Mouse (Mus musculus) CH12.LX (cell line): ENCODE measurements around the gene Rab3a. TPM values are rescaled to one million over a fixed set of nuclear protein-coding genes. Genes with fewer than 3 reads are reported as not detected.
A peak's percentile ranks its signal among the peaks of the same experiment; 100 is the strongest.

ENCODE experiments used
- DNase-seq: peaks from one replicate; pipeline ENCODE4 v3.0.0-alpha.2; 2013; ENCODE audit errors: extremely low read depth
- H3K27ac ChIP-seq: 2 replicates; pipeline ENCODE4 v1.5.1; 2012; ENCODE audit warnings: low read depth, mild to moderate bottlenecking, control low read depth, moderate library complexity; ENCODE audit not compliant: insufficient read depth
- H3K27me3 ChIP-seq: replicated peaks from 2 replicates; pipeline ENCODE3; 2012; ENCODE audit warnings: inconsistent platforms
- H3K36me3 ChIP-seq, 2 experiments: replicated peaks in 1 of 2; 2 replicates each; pipeline versions ENCODE3 to v1.6.1; 2012; ENCODE audit warnings: inconsistent platforms in 1 of 2, low read length in 1 of 2, mild to moderate bottlenecking in 1 of 2, mixed read lengths in 1 of 2, moderate library complexity in 1 of 2; ENCODE audit not compliant: control insufficient read depth in 1 of 2, insufficient read depth in 1 of 2
- H3K4me1 ChIP-seq, 2 experiments: 2 replicates each; pipeline ENCODE4 v1.6.1; 2012; ENCODE audit warnings: inconsistent platforms in 1 of 2, moderate library complexity in 1 of 2; ENCODE audit not compliant: insufficient read depth in 2 of 2, control insufficient read depth in 1 of 2
- H3K4me2 ChIP-seq: 2 replicates; pipeline ENCODE4 v1.6.1; 2012; ENCODE audit warnings: low read depth, mild to moderate bottlenecking, control low read depth; ENCODE audit not compliant: poor library complexity, insufficient read depth, severe bottlenecking
- H3K4me3 ChIP-seq, 3 experiments: fragments of 150-350 bp in 1 of 3; sonication (generic) in 1 of 3; replicated peaks in 1 of 3; 2 replicates each; pipeline versions ENCODE3 to v1.5.1; 2011 to 2012; ENCODE audit warnings: low read depth in 2 of 3, low read length in 2 of 3, mild to moderate bottlenecking in 2 of 3, moderate library complexity in 2 of 3, control low read depth in 1 of 3, improper control_type of control experiment in 1 of 3, inconsistent platforms in 1 of 3, mixed read lengths in 1 of 3; ENCODE audit not compliant: poor library complexity in 1 of 3
- H3K79me2 ChIP-seq: replicated peaks from 2 replicates; pipeline ENCODE4 v1.6.1; 2012; ENCODE audit warnings: mild to moderate bottlenecking, moderate library complexity; ENCODE audit not compliant: control insufficient read depth, poor library complexity, insufficient read depth, severe bottlenecking; ENCODE audit errors: extremely low read depth
- H3K9ac ChIP-seq: 2 replicates; pipeline ENCODE4 v1.6.1; 2012; ENCODE audit warnings: low read depth, mild to moderate bottlenecking, control low read depth, moderate library complexity; ENCODE audit not compliant: insufficient read depth
- H3K9me3 ChIP-seq: replicated peaks from 2 replicates; pipeline ENCODE3; 2012; ENCODE audit warnings: low read length, inconsistent platforms, mixed read lengths
- CHD1 ChIP-seq: IDR thresholded peaks from 2 replicates; pipeline ENCODE4 v1.6.1; 2012; ENCODE audit warnings: low read depth, low read length, improper control_type of control experiment, inconsistent platforms
- CTCF ChIP-seq, 2 experiments: IDR thresholded peaks in 1 of 2; conservative IDR thresholded peaks in 1 of 2; 2 replicates each; pipeline ENCODE4 v1.5.1; 2011 to 2012; ENCODE audit warnings: low read depth in 2 of 2, low read length in 2 of 2, improper control_type of control experiment in 1 of 2, inconsistent platforms in 1 of 2, mild to moderate bottlenecking in 1 of 2, moderate library complexity in 1 of 2
- ELF1 ChIP-seq: IDR thresholded peaks from 2 replicates; pipeline ENCODE4 v1.6.1; 2014; ENCODE audit warnings: low read depth, mild to moderate bottlenecking, inconsistent platforms, low read length, improper control_type of control experiment
- GABPA ChIP-seq: IDR thresholded peaks from 2 replicates; pipeline ENCODE4 v1.6.1; 2012; ENCODE audit warnings: low read depth, low read length, improper control_type of control experiment, inconsistent platforms; ENCODE audit not compliant: insufficient replicate concordance
- IRF4 ChIP-seq: IDR thresholded peaks from 2 replicates; pipeline ENCODE4 v1.6.1; 2014; ENCODE audit warnings: low read depth, mild to moderate bottlenecking, inconsistent platforms, low read length, improper control_type of control experiment
- JUND ChIP-seq: conservative IDR thresholded peaks from 2 replicates; pipeline ENCODE4 v1.6.1; 2011; ENCODE audit warnings: low read depth, low read length, improper control_type of control experiment
- KAT2A ChIP-seq: IDR thresholded peaks from 2 replicates; pipeline ENCODE4 v1.6.1; 2012; ENCODE audit warnings: low read length, improper control_type of control experiment, inconsistent platforms; ENCODE audit not compliant: insufficient replicate concordance
- MAFK ChIP-seq: IDR thresholded peaks from 2 replicates; pipeline ENCODE4 v1.6.1; 2011; ENCODE audit warnings: low read length, improper control_type of control experiment; ENCODE audit not compliant: insufficient replicate concordance
- MAZ ChIP-seq: IDR thresholded peaks from 2 replicates; pipeline ENCODE4 v1.6.1; 2012; ENCODE audit warnings: low read depth, mild to moderate bottlenecking, inconsistent platforms, low read length, improper control_type of control experiment, moderate library complexity
- MXI1 ChIP-seq: IDR thresholded peaks from 2 replicates; pipeline ENCODE4 v1.6.1; 2011; ENCODE audit warnings: mild to moderate bottlenecking, low read depth, low read length, improper control_type of control experiment
- NELFE ChIP-seq: IDR thresholded peaks from 2 replicates; pipeline ENCODE4 v1.6.1; 2011; ENCODE audit warnings: low read depth, low read length, improper control_type of control experiment
- NRF1 ChIP-seq: IDR thresholded peaks from 2 replicates; pipeline ENCODE4 v1.6.1; 2014; ENCODE audit warnings: low read depth, mild to moderate bottlenecking, inconsistent platforms, low read length, improper control_type of control experiment, moderate library complexity
- PAX5 ChIP-seq: IDR thresholded peaks from 2 replicates; pipeline ENCODE4 v1.6.1; 2012; ENCODE audit warnings: low read length, inconsistent platforms, mixed read lengths
- POLR2A ChIP-seq: IDR thresholded peaks from 2 replicates; pipeline ENCODE4 v1.6.1; 2011; ENCODE audit warnings: low read depth, mild to moderate bottlenecking, improper control_type of control experiment, low read length
- RAD21 ChIP-seq: IDR thresholded peaks from 2 replicates; pipeline ENCODE4 v1.6.1; 2011; ENCODE audit warnings: low read depth, mild to moderate bottlenecking, low read length, improper control_type of control experiment, moderate library complexity
- SIN3A ChIP-seq: IDR thresholded peaks from 2 replicates; pipeline ENCODE4 v1.6.1; 2012; ENCODE audit warnings: low read length, improper control_type of control experiment, inconsistent platforms
- TCF12 ChIP-seq: IDR thresholded peaks from 2 replicates; pipeline ENCODE4 v1.6.1; 2014; ENCODE audit warnings: low read depth, mild to moderate bottlenecking, inconsistent platforms, low read length, improper control_type of control experiment
- ZNF384 ChIP-seq: IDR thresholded peaks from 2 replicates; pipeline ENCODE4 v1.6.1; 2012; ENCODE audit warnings: low read depth, low read length, improper control_type of control experiment, inconsistent platforms
- dilution Hi-C: fragments of 300-500 bp; cut with MboI; formaldehyde crosslinking; loops from 2 replicates; pipeline ENCODE4 v1.14.3; 2020; ENCODE audit warnings: low sequenced_read_pairs; ENCODE audit not compliant: extremely low pct_unique_long_range_greater_than_20kb, extremely low pct_ligation_motif_present
- in situ Hi-C: fragments of 300-500 bp; cut with MboI; formaldehyde crosslinking; loops from 3 replicates; pipeline ENCODE4 v1.14.3; 2019; ENCODE audit warnings: low sequenced_read_pairs, low pct_ligation_motif_present, low pct_unique_long_range_greater_than_20kb, mixed read lengths
- polyA plus RNA-seq: library from polyadenylated mRNA; unstranded; fragments of >175 nt; gene quantifications from 2 replicates; pipeline ENCODE4 v1.2.1, GENCODE M21; 2012; ENCODE audit warnings: low read depth; ENCODE audit not compliant: insufficient read length
- total RNA-seq, 2 experiments: library from RNA; depleted of rRNA; stranded (reverse); fragments of 300-350 nt in 1 of 2; fragments of >200 nt in 1 of 2; gene quantifications; 2 replicates each; pipeline ENCODE4 v1.2.3; 2012 to 2014

Rab3a gene
- total and polyA plus RNA-seq, 3 experiments: 0.87 to 1.9 (median 0.99) TPM

DNA sequence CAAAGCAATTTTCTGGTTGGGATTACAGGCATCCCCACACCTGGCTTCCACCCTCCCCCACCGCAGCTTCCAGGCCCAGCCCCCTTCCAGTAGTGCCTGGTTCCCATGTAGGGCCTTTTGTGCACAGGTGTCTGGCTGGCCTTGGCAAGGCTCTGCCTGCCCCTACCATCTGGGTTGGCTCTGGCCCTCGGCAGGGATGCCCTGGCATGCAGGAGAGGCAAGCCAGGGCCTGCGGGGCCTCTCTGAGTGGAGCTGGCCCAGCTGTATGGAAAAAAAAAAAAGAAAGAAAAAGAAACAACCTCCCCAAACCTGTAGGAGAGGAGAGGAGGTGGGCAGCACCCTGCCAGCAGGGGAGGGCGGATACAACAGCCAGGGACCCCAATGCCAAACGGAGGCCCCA lies 18.9 kb downstream of the Rab3a start:
- TF ChIP-seq ELF1: no peak
- TF ChIP-seq ZNF384: peak; percentile 74
- TF ChIP-seq PAX5: no peak
- TF ChIP-seq GABPA: no peak
- TF ChIP-seq MXI1: no peak; the same call in 1 of the 2 replicates
- peak; percentile 86; the same call in 1 of the 2 replicates for TF ChIP-seq CHD1
- TF ChIP-seq KAT2A: no peak
- no peak for TF ChIP-seq NELFE
- TF ChIP-seq IRF4: no peak
- no peak for TF ChIP-seq NRF1
- no peak; the same call in 1 of the 2 replicates for TF ChIP-seq MAZ
- TF ChIP-seq TCF12: peak; percentile 77; the same call in 1 of the 2 replicates
- no peak for TF ChIP-seq RAD21
- TF ChIP-seq JUND: no peak
- no peak for TF ChIP-seq POLR2A
- Histone ChIP-seq H3K4me1 (peaks cover 56 to 77% of the 10 kb centered on the region in 2 experiments), H3K4me2 (peak overlapping the region; percentile 78), H3K9ac (0 out of 2 replicates have a peak overlapping the region, but pooled peaks have one; percentile 24), H3K36me3 (peaks cover 37 to 64% of the 10 kb centered on the region in 2 experiments), H3K27ac (peak overlapping the region; percentile 83), H3K27me3 (no peaks in the 10 kb centered on the region), H3K4me3 (no peak overlapping the region), H3K79me2 (peaks cover 7% of the 10 kb centered on the region; the same call in 1 of the 2 replicates), H3K9me3 (no peaks in the 10 kb centered on the region)
- dilution Hi-C loops: no loop called here
- in situ Hi-C loops: no loop called here
- no peak for DNase-seq

DNA sequence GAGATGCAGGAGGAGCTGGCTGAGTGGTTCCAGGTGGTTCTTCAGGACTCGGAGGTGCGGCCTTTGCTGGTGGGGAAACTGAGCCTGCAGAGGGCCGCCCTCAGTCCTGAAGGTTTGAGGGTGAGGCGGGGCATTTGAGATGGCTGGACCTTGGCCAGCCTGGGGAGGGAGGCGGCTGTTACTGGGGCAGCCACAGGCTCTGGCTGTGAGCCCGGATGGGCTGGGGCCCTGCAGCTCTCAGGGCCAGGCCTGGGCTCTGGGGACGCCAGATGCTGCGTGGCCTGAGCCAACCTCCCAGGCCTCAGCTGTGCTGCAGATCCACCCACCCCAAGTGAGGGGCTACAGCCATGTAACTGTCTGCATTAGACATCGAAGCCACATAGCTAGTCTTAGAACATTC lies 19.4 kb downstream of the Rab3a start:
- peak overlapping the region; percentile 78 for H3K4me2 ChIP-seq
- peaks cover 37 to 64% of the 10 kb centered on the region in 2 experiments for H3K36me3 ChIP-seq
- dilution Hi-C loops (no loop called here), in situ Hi-C loops (no loop called here)
- peak overlapping the region; percentile 83 for H3K27ac ChIP-seq
- H3K4me3 ChIP-seq: peak overlapping the region in 1 of 3 experiments; percentile 14
- peak overlapping the region; percentile 24; the same call in 1 of the 2 replicates for H3K9ac ChIP-seq
- H3K79me2 ChIP-seq: peaks cover 7% of the 10 kb centered on the region; the same call in 1 of the 2 replicates
- no peaks in the 10 kb centered on the region for H3K9me3 ChIP-seq
- no peaks in the 10 kb centered on the region for H3K27me3 ChIP-seq
- peaks cover 56 to 76% of the 10 kb centered on the region in 2 experiments for H3K4me1 ChIP-seq
- TF ChIP-seq MAFK (no peak), CHD1 (no peak), SIN3A (peak; percentile 64; the same call in 1 of the 2 replicates), JUND (no peak), CTCF (conservative IDR thresholded peaks at IDR 0.05 in 1 of 2, IDR thresholded peaks at IDR 0.05 in 1 of 2; ENCODE audit: low read depth in 2 of 2, low read length in 2 of 2) (no peak), TCF12 (0 out of 2 replicates have a peak, but pooled peaks have one; percentile 36)
- TF ChIP-seq, all 38 proteins: peak for 2
- DNase-seq: no peak
